Mouse (Mus musculus) neutrophil, adult 5-6 weeks (primary cell): ENCODE results near the gene Emx1. TPM values are rescaled to one million over a fixed set of nuclear protein-coding genes. Genes with fewer than 3 reads are reported as not detected.

Source experiments
- ATAC-seq: fragments of 151-379, 151-347 bp; 2 replicates; pipeline ENCODE4 v1.8.0; 2017; ENCODE audit warnings: mild to moderate bottlenecking, moderate TSS enrichment; ENCODE audit not compliant: insufficient number of reproducible peaks, poor library complexity, low FRiP score, severe bottlenecking; ENCODE audit errors: extremely low read depth
- total RNA-seq: library from RNA; stranded (forward); fragments of 200-1000 nt; gene quantifications from 2 replicates; pipeline ENCODE4 v1.2.3, GENCODE M21; 2017

Emx1 gene
- total RNA-seq, 1 experiment from 2014 or later = not detected

DNA sequence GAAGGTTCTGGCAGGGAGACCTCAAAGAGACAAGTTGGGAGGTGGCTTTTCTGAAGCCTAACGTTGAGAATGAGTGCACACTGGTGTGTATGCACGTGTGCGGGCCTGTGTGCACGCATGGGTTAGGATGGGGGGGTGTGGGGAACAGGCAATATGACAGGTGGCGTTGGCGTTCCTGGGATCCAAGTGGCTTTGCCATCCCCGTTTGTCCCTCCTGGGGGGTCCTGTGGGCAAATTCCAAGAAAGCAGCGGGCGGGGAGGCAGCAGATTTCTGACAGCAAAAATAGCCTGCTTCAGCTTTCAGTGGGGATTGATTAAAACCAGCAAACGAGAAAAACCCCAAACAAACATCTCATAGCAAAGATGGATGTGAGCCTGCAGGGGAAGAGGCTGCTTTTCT lies 35.3 kb downstream of the Emx1 start:
- no peak for ATAC-seq

DNA sequence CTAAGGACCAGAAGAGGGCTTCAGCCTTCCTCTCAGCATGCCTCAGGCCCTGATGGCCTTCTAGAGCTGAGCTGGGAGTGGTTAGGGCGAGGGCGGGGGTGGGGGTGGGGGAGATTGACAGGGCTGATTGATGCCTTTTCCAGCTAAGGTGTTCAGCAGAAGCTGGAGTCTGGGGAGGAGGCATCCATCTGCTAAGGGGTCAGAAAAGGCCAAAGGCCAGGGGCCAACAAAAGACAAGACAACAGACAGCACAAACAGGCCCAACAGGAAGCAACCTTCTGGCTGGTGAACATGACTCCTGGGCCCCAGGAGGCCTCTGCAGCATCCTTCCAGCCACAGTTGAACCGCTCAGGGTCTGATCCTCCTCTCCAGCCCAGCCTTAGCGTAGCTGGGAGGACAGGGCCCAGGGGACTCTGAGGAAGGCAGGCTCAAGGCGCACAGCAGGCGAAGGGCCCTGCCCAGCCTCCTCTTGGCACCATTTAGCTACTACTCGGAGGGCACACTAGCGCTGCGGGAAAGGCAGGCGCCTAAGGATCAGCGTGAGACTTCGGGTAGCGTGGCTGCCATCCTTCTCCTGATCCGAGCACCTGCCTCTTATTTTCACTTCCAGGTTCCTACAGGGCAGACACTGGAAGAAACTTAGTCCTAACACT lies 36.4 kb downstream of the Emx1 start:
- ATAC-seq = no peak

DNA sequence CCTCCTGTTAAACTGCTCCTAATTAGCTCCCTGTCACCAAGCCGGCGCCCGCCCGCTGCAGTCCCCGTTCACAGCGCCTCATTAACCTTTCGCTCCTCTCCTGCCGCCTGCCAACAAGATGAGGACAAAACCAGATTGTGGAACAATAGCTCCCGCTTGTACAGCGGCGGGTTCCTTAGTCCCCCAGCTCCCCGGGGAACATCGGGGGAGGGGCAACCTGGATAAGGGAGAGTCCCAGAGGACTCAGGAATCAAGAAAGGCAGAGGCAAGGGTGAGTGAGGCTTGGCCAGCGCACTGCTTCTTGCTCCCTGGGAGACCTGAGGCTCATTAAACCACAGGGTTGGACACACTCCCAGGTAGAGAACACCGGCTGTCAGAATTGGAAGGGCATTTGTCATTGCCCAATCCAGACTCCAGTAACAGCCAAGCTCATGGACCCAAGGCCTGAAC lies 37.2 kb downstream of the Emx1 start:
- no peak for ATAC-seq

DNA sequence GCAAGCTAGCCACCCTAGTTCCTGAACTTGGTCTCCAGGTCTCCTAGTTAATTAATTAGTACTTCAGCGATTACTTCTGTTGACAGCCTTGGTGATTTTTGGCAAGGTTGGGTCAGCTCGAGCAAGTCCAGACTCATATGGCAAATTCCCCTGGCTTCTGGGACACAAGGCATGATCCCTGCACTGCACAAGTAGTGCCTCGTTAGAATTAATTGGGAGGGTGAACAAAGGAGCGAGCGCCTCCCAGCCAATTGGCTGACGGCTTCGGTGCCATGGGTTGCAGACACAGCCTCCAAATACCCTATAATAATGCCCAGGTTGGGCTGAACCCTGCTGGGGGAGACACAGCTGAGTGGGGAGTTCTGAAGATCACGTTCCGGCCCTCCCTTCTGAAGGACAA lies 39.3 kb downstream of the Emx1 start:
- ATAC-seq = no peak

DNA sequence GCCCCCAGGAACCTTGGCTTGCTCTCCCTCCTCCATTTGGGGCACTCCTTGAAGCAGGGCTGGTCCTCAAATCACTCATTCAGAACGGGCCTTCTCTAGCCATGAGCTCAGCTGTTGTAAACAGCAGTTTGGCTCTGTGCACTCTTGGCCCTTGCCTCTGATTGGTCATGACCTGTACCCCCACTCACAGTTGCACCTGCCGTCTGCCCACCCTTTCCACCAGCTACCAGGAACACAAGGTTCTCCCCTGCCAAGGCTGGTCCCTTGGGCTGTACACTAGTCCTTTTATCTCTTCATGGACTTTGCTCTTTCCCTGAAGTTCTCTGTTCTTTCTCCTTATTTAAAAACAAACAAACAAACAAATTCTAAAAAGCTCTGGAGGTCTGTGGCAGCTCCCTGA lies 40.3 kb downstream of the Emx1 start:
- no peak for ATAC-seq

DNA sequence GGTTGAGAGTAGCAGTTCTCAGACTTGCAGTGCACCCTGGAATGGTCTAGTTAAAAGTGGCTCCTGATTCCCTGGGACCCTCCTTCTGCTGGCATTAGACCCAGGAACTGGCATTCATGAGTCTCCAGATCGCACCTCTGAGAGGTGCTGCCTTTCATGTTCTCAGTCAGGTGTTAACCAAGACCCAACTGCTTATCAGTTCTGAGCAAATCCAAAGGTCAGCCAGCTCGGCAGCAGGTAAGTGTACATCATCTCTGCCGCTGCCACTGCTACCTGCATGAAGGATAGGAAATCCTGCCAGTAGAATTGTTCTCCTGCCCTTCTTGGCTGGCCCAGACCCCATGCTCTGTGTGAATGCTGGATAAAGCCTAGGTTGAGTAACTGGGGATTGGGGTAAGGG lies 43.5 kb downstream of the Emx1 start:
- ATAC-seq = no peak

DNA sequence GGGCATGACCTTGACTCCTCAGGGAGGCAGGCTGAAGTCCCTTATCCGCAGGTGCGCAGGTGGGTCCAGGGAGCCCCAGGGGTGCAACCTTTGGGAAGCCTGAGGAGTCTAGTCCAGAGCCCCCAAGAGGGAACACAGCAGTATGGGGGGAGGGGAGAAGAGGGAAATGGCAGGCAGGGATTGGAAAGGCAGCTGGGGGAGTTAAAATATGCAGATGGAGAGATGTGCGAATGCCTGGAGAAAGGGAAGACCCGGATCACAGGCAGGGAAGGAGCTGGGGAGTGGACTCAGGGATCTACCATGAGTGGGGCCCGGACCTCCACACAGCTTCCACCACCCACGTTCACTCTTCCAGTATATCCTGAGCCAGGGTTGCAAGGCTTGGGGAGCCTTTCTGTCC lies 44.2 kb downstream of the Emx1 start:
- ATAC-seq = no peak

DNA sequence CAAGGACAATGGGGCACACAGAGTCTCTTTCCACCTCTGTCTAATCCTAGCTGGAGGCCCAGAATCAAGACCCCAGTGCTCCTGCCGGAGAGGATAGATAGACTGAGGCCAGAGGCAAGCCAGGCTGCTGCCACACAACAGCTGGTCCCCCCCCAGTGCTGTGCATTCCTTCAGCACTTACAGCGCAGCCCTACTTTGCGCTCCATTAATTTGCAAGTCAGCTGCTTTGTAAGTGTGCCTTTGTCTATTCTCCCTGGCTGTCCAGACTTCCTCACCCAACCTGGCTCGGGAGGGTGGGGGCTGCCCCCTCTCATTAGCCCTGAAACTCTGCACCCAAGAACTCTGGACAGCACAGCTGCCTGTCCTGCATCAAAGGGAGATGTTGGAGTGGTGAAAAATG lies 44.8 kb downstream of the Emx1 start:
- ATAC-seq = no peak

DNA sequence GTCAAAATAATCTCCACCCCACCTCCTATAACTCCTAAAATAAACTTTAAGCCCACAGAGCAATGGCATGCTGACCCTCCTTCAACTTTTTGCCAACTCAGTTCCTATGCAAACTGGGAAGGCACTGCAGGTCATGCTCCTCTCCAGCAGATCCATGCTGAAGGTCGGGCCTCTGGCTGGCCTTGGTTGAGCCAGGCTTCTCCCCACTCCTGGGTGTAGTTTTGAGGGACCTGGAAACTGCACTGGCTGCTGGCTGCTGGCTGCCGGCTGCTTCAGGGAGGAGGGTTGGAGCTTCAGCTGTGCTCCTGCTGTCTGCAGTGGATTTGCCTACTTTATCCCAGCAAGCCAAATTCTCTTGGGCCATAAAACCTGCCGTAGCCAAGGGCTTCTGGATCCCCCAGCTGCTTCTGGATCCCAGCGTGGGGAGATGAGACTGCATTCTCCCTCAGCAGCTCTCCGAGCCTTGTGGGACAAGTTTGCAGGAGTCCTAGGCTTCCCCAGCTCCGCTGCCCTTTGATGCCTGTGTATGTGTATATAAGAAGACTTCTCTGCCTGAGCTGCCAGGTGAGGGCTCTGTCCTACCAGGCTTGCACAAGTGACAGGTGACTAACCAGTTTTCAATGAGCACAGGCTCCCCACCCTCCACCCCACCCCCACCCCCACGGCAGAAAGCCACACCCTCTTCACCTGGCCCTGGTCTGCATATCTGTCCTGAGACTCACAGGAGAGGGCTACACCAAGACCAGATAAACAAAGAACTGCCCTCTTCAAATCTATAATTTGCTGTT lies 45.8 kb downstream of the Emx1 start:
- ATAC-seq = no peak

DNA sequence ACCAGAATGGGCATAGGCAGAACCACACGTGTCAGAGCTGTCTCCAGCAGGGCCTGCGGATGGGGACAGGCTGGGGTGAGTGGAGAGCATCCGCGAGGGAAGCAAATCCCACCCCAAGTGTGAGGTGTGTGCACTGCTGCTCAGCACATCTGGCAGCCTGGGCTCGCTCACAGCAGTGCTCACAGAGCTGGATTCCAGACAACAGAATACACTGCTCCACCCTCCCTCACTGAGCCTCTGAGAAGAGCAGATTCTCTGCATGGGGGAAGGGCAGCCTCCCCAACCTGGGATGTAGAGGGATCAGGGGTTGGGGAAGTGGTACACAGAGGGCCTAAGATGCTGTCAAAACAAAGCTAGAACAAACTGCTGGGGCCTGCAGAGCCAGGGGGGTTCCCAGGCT lies 47.6 kb downstream of the Emx1 start:
- ATAC-seq = no peak

DNA sequence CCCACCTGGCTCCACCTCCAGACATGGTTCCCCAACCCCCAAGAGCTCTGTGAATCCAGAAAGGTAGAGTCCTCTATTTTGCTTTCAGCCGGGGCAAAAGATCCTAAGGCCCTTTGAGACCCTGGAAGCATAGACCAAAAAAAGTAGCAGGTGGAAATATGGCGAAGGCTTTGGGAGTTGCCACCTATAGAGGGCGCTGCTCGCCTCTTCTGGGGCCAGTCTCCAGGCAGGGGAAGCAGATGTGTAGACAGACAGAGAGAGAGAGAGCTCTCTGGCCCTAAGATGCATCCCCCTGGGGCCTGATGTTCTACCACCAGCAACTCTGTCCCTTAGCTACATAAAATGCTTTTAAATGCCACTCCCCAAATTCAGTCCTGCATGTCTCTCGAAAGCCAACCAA lies 49.8 kb downstream of the Emx1 start:
- no peak for ATAC-seq

DNA sequence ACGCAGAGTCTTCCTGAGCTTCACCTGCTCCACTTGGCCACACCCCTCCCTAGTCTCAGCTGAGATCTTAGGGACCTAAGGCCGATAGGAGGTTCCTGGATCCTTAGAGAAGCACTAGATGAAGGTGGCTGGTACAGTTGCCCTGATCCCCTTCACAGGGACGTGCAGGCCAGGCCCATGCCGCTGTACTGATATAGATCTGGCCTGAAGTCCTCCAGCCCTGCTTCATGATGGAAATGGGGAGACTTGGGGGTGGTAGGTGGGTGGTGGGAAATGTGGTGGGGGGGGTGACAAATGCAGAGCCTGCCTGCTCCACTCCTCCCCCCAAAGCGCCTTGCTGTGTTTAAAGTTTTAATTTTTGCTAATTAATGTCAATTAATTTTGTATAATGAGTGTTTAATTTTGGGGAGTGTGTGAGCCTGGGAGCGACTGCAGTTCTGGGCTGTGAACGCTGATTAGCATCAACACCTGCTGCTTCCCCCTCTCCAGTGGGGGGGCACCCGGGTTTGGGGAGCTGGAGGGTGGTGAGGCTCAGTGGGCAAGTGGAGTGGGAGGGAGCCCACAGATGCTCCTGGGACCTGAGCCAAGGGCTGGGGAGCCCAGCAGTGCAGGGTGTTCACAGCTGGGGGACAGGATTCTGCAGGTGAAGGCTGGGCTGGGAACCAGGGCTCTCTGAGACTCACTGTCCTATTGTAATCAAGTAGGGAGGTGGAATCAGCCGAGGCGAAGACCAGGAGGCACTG lies 50.5 kb downstream of the Emx1 start:
- ATAC-seq = no peak

DNA sequence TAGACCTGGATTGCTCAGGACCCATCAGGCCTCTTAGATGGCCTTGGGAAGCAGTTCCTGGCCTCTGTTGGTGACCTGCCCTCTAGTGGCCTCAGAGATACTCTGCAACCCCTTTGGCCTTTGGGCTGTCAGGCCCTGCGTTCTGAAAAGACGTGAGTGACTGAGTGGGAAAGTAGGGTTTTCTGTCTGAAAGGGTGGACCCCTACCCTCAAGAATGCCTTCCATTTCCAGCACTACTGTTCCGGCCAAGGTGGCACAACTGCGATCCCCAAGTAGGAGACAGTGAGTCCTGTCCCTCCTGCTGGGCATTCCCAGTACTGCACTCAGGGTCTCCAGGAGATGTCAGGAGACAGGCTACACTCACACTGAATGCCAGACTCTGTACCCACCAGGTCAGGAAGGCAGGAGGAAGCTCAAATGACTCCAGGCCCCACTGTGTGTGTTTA lies 51.8 kb downstream of the Emx1 start:
- ATAC-seq = peak; percentile 27; the same call in 1 of the 2 replicates

DNA sequence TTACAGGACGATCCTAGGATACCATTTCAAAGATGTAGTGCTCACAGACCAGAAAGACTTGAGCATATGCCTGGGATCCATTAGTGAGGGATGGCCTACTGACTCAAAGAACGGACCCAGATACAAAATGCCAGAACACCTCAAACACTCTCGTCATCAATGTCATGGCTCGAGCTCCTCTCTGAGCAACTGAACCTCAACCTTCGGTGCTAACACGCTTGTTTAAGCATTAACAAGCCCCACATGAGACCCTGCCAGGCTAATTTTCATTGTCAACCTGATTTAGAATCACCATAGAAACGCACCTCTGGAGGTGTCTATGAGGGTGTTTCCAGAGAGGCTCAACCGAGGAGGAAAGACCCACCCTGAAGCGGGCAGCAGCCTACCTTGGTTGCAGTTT lies 62.6 kb downstream of the Emx1 start:
- ATAC-seq = no peak

DNA sequence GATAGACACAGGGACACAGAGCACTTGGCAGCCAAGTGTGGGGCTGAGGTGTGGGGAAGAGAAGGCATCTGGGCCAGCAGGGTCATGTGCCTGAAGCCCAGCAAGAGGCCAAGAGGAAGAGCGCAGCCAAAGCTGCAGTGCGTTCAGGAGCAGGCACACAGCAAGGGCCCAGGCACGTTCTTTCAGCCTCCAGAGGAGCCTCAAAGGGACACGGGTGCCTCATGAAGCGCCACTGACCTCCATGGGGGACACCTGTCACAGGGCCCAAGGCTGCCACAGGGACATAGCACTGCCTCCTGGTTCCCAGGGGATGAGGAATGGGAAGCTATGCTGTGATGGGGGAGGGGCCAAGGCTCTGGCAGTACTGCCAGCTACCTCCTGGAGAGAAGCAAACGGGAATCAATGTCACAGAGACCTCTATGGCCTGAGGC lies 63.6 kb downstream of the Emx1 start:
- ATAC-seq = no peak

DNA sequence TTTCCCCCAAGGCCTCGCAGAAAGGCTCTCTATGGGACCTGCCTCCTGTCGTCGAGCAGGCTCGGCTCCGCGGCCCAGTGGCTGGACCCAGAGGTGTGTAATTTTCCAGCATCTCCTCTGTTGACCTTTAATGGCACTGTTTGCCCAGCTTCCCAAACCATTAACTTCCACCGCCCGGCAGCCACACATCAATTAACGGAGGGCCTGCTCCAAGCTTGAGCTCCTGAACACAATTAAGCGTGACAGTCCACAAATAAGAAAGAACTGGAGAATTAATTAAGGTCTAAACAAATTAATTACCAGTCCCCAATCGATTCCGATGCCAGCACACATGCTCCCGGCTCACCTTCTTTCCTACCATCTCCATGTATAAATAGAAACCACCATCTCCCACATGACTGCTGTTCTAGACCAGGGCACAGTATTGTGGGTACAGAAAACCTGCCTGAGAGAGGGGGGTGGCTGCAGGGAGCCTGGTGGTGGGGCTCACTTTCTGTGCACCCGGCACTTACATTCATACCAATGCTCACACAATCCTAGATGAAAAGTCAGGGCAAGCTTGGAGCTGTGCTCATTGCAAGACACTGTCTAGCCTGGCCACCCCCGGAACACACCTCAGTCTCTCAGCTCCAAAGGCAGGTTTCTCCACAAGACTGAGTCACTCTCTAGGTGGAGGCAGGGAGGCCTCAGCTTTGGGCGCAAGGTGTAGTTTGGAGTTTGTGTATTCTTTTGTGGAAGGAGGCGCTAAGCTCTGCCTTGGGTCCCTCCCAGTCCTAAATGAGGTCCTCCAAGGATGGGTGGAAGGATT lies 65.2 kb downstream of the Emx1 start:
- no peak for ATAC-seq

DNA sequence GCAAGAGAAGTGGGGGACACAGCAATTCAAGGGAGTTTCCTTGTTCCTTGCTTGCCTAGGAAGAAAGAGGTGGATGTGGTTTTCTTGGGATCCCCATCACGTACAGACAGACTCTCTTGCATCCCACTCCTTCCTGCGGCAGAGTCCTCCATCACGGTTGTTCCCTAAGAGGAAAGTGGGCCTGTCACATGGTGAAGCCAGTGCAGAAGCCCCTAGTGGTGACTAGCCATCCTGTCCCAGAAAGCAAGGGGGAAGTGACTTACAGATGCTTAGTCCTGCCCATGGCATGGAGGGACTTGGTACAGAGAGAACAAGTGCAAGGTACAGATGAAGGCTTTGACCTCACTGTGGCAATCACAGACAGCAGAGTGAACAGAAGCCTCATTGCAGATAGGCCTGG lies 66.0 kb downstream of the Emx1 start:
- no peak for ATAC-seq
